Mouse (Mus musculus): ENCODE data around the gene Btn2a2. TPM values are rescaled to one million over a fixed set of nuclear protein-coding genes. Genes with fewer than 3 reads are reported as not detected.
A peak's percentile ranks its signal among the peaks of the same experiment; 100 is the strongest.

The Btn2a2 gene
- polyA plus RNA-seq, 1 experiment from 2014 or later = 1.3 TPM

GRCm38 (mm10) chr13:23525901-23526300, 37.2 kb upstream of the Btn2a2 start:
- Histone ChIP-seq H3K9me3 (ENCODE audit: control insufficient read depth, low read length) (no peaks in the 10 kb centered on the region), H3K36me3 (ENCODE audit: control insufficient read depth, insufficient read depth, low read length) (no peaks in the 10 kb centered on the region), H3K27me3 (ENCODE audit: control insufficient read depth, insufficient read depth, low read length) (no peaks in the 10 kb centered on the region), H3K9ac (ENCODE audit: low read length) (peak overlapping the region; percentile 19; the same call in 1 of the 2 replicates), H3K27ac (replicated peaks; ENCODE audit: low read depth, low read length) (no peak overlapping the region), H3K4me3 (ENCODE audit: low read depth, low read length) (peak overlapping the region; percentile 33), H3K4me1 (ENCODE audit: control insufficient read depth, insufficient read depth, low read length) (peaks cover 4% of the 10 kb centered on the region), H3K4me2 (ENCODE audit: low read depth, severe bottlenecking) (peak overlapping the region; percentile 24)
- DNase-seq (ENCODE audit: low spot score) (peak; percentile 77), ATAC-seq (ENCODE audit: insufficient number of reproducible peaks, low FRiP score, low TSS enrichment, low read depth) (no peak)
- WGBS = under 1% methylated on average over 10 of the region's 10 CpGs

- Histone ChIP-seq H3K9me3 (ENCODE audit: control insufficient read depth, low read length) (no peaks in the 10 kb centered on the region), H3K27ac (replicated peaks; ENCODE audit: low read depth, low read length) (no peak overlapping the region), H3K4me3 (ENCODE audit: low read depth, low read length) (no peak overlapping the region), H3K27me3 (ENCODE audit: control insufficient read depth, insufficient read depth, low read length) (no peaks in the 10 kb centered on the region), H3K4me1 (ENCODE audit: control insufficient read depth, insufficient read depth, low read length) (peaks cover 4% of the 10 kb centered on the region), H3K4me2 (ENCODE audit: low read depth, severe bottlenecking) (peak overlapping the region; percentile 7; the same call in 1 of the 2 replicates), H3K9ac (ENCODE audit: low read length) (no peak overlapping the region), H3K36me3 (ENCODE audit: control insufficient read depth, insufficient read depth, low read length) (no peaks in the 10 kb centered on the region)
- no peak for ATAC-seq (ENCODE audit: insufficient number of reproducible peaks, low FRiP score, low TSS enrichment, low read depth)
- DNase-seq (ENCODE audit: low spot score) = peak; percentile 93
- 9% methylated on average over 5 of the region's 5 CpGs for WGBS
These were observed 36.0 kb upstream of the Btn2a2 start for GRCm38 (mm10) chr13:23524654-23525053.

GRCm38 (mm10) chr13:23523976-23524375, 35.3 kb upstream of the Btn2a2 start:
- H3K4me2 ChIP-seq (ENCODE audit: low read depth, severe bottlenecking) = no peak overlapping the region
- H3K4me3 ChIP-seq (ENCODE audit: low read depth, low read length) = no peak overlapping the region
- no peak overlapping the region for H3K9ac ChIP-seq (ENCODE audit: low read length)
- ATAC-seq (ENCODE audit: insufficient number of reproducible peaks, low FRiP score, low TSS enrichment, low read depth) (no peak), DNase-seq (ENCODE audit: low spot score) (no peak)
- H3K9me3 ChIP-seq (ENCODE audit: control insufficient read depth, low read length) = no peaks in the 10 kb centered on the region
- H3K4me1 ChIP-seq (ENCODE audit: control insufficient read depth, insufficient read depth, low read length) = peaks cover 1% of the 10 kb centered on the region
- WGBS = 56% methylated on average over 5 of the region's 5 CpGs
- no peaks in the 10 kb centered on the region for H3K27me3 ChIP-seq (ENCODE audit: control insufficient read depth, insufficient read depth, low read length)
- no peaks in the 10 kb centered on the region for H3K36me3 ChIP-seq (ENCODE audit: control insufficient read depth, insufficient read depth, low read length)
- no peak overlapping the region for H3K27ac ChIP-seq (replicated peaks; ENCODE audit: low read depth, low read length)

- Histone ChIP-seq H3K4me2 (ENCODE audit: low read depth, severe bottlenecking) (no peak overlapping the region), H3K9me3 (ENCODE audit: control insufficient read depth, low read length) (no peaks in the 10 kb centered on the region), H3K36me3 (ENCODE audit: control insufficient read depth, insufficient read depth, low read length) (no peaks in the 10 kb centered on the region), H3K4me3 (ENCODE audit: low read depth, low read length) (no peak overlapping the region), H3K9ac (ENCODE audit: low read length) (no peak overlapping the region), H3K4me1 (ENCODE audit: control insufficient read depth, insufficient read depth, low read length) (no peaks in the 10 kb centered on the region), H3K27ac (replicated peaks; ENCODE audit: low read depth, low read length) (no peak overlapping the region), H3K27me3 (ENCODE audit: control insufficient read depth, insufficient read depth, low read length) (no peaks in the 10 kb centered on the region)
- DNase-seq (ENCODE audit: low spot score) (peak; percentile 86), ATAC-seq (ENCODE audit: insufficient number of reproducible peaks, low FRiP score, low TSS enrichment, low read depth) (no peak)
- under 1% methylated on average over 14 of the region's 14 CpGs for WGBS
These were observed 33.0 kb upstream of the Btn2a2 start for GRCm38 (mm10) chr13:23521703-23522102.

- ATAC-seq (ENCODE audit: insufficient number of reproducible peaks, low FRiP score, low TSS enrichment, low read depth) (peak; percentile 17; the same call in 1 of the 2 replicates), DNase-seq (ENCODE audit: low spot score) (peak; percentile 88)
- Histone ChIP-seq H3K4me3 (ENCODE audit: low read depth, low read length) (peak overlapping the region; percentile 34), H3K27ac (replicated peaks; ENCODE audit: low read depth, low read length) (no peak overlapping the region), H3K36me3 (ENCODE audit: control insufficient read depth, insufficient read depth, low read length) (no peaks in the 10 kb centered on the region), H3K27me3 (ENCODE audit: control insufficient read depth, insufficient read depth, low read length) (no peaks in the 10 kb centered on the region), H3K4me1 (ENCODE audit: control insufficient read depth, insufficient read depth, low read length) (no peaks in the 10 kb centered on the region), H3K4me2 (ENCODE audit: low read depth, severe bottlenecking) (peak overlapping the region; percentile 69), H3K9ac (ENCODE audit: low read length) (no peak overlapping the region), H3K9me3 (ENCODE audit: control insufficient read depth, low read length) (no peaks in the 10 kb centered on the region)
- under 1% methylated on average over 10 of the region's 10 CpGs for WGBS
These were observed 30.8 kb upstream of the Btn2a2 start for GRCm38 (mm10) chr13:23519416-23519815.

- WGBS = under 1% methylated on average over 6 of the region's 6 CpGs
- ATAC-seq (ENCODE audit: insufficient number of reproducible peaks, low FRiP score, low TSS enrichment, low read depth) (peak; percentile 49; the same call in 1 of the 2 replicates), DNase-seq (ENCODE audit: low spot score) (peak; percentile 92)
- H3K9me3 ChIP-seq (ENCODE audit: control insufficient read depth, low read length) = no peaks in the 10 kb centered on the region
- H3K4me2 ChIP-seq (ENCODE audit: low read depth, severe bottlenecking) = peak overlapping the region; percentile 69
- H3K4me1 ChIP-seq (ENCODE audit: control insufficient read depth, insufficient read depth, low read length) = no peaks in the 10 kb centered on the region
- no peaks in the 10 kb centered on the region for H3K27me3 ChIP-seq (ENCODE audit: control insufficient read depth, insufficient read depth, low read length)
- H3K27ac ChIP-seq (replicated peaks; ENCODE audit: low read depth, low read length) = no peak overlapping the region
- H3K36me3 ChIP-seq (ENCODE audit: control insufficient read depth, insufficient read depth, low read length) = no peaks in the 10 kb centered on the region
- H3K4me3 ChIP-seq (ENCODE audit: low read depth, low read length) = peak overlapping the region; percentile 34
- H3K9ac ChIP-seq (ENCODE audit: low read length) = no peak overlapping the region
These were observed 30.2 kb upstream of the Btn2a2 start for GRCm38 (mm10) chr13:23518885-23519284.

- no peak for ATAC-seq (ENCODE audit: insufficient number of reproducible peaks, low FRiP score, low TSS enrichment, low read depth)
- H3K36me3 ChIP-seq (ENCODE audit: control insufficient read depth, insufficient read depth, low read length) = no peaks in the 10 kb centered on the region
- no peak overlapping the region for H3K9ac ChIP-seq (ENCODE audit: low read length)
These were observed 29.6 kb upstream of the Btn2a2 start for GRCm38 (mm10) chr13:23518295-23518603.

GRCm38 (mm10) chr13:23517603-23518294, 29.1 kb upstream of the Btn2a2 start:
- peak; percentile 86 for ATAC-seq (ENCODE audit: insufficient number of reproducible peaks, low FRiP score, low TSS enrichment, low read depth)
- Histone ChIP-seq H3K4me3 (ENCODE audit: low read depth, low read length) (peak overlapping the region; percentile 47), H3K4me1 (ENCODE audit: control insufficient read depth, insufficient read depth, low read length) (no peaks in the 10 kb centered on the region)

More at GRCm38 (mm10) chr13:23518295-23518603, 29.6 kb upstream of the Btn2a2 start:
- Histone ChIP-seq H3K4me3 (ENCODE audit: low read depth, low read length) (peak overlapping the region; percentile 47), H3K27ac (replicated peaks; ENCODE audit: low read depth, low read length) (no peak overlapping the region), H3K27me3 (ENCODE audit: control insufficient read depth, insufficient read depth, low read length) (no peaks in the 10 kb centered on the region), H3K9me3 (ENCODE audit: control insufficient read depth, low read length) (no peaks in the 10 kb centered on the region), H3K4me2 (ENCODE audit: low read depth, severe bottlenecking) (peak overlapping the region; percentile 28; the same call in 1 of the 2 replicates), H3K4me1 (ENCODE audit: control insufficient read depth, insufficient read depth, low read length) (no peaks in the 10 kb centered on the region)
- WGBS = under 1% methylated on average over 6 of the region's 6 CpGs
- DNase-seq (ENCODE audit: low spot score) = no peak

More at GRCm38 (mm10) chr13:23517603-23518294, 29.1 kb upstream of the Btn2a2 start:
- Histone ChIP-seq H3K9ac (ENCODE audit: low read length) (no peak overlapping the region), H3K27ac (replicated peaks; ENCODE audit: low read depth, low read length) (no peak overlapping the region), H3K9me3 (ENCODE audit: control insufficient read depth, low read length) (no peaks in the 10 kb centered on the region), H3K36me3 (ENCODE audit: control insufficient read depth, insufficient read depth, low read length) (no peaks in the 10 kb centered on the region), H3K4me2 (ENCODE audit: low read depth, severe bottlenecking) (peak overlapping the region; percentile 70), H3K27me3 (ENCODE audit: control insufficient read depth, insufficient read depth, low read length) (no peaks in the 10 kb centered on the region)
- under 1% methylated on average over 27 of the region's 27 CpGs for WGBS
- DNase-seq (ENCODE audit: low spot score) = peak; percentile 92

Measured in limb, embryonic 11.5 days (tissue).